Mouse (Mus musculus) T-cell, adult 2 months (primary cell): Measurements from ENCODE around the gene Diras1.

ENCODE experiments used
- DNase-seq: peaks from one replicate; pipeline ENCODE4 v3.0.0; 2022; ENCODE audit warnings: low spot score

Gene Diras1

GRCm38 (mm10) chr10:81028219-81028618 is 2.8 kb upstream of the Diras1 start:
- DNase-seq = no peak

GRCm38 (mm10) chr10:81027331-81027730 is 1.9 kb upstream of the Diras1 start:
- no peak for DNase-seq

GRCm38 (mm10) chr10:81026857-81027256 is 1.4 kb upstream of the Diras1 start:
- no peak for DNase-seq

GRCm38 (mm10) chr10:81025047-81025621 is 328 bp downstream of the Diras1 start:
- no peak for DNase-seq

GRCm38 (mm10) chr10:81024346-81024937 is 1.0 kb downstream of the Diras1 start:
- DNase-seq = no peak

GRCm38 (mm10) chr10:81022744-81023143 is 2.7 kb downstream of the Diras1 start:
- DNase-seq = no peak

- no peak for DNase-seq
Observed at GRCm38 (mm10) chr10:81021547-81022110, 3.8 kb downstream of the Diras1 start.

GRCm38 (mm10) chr10:81020207-81020606 is 5.3 kb downstream of the Diras1 start:
- DNase-seq = no peak

GRCm38 (mm10) chr10:81019687-81020086 is 5.8 kb downstream of the Diras1 start:
- no peak for DNase-seq

- no peak for DNase-seq
Observed at GRCm38 (mm10) chr10:81018326-81018725, 7.1 kb downstream of the Diras1 start.

- DNase-seq = peak; percentile 68
Observed at GRCm38 (mm10) chr10:81016645-81017044, 8.8 kb downstream of the Diras1 start.

- no peak for DNase-seq
Observed at GRCm38 (mm10) chr10:81015666-81016065, 9.8 kb downstream of the Diras1 start.

- DNase-seq = peak; percentile 91
Observed at GRCm38 (mm10) chr10:81014393-81015384, 10.8 kb downstream of the Diras1 start, which contains the start of gene Gng7. Gng7 (minus strand) TSS chr10:81014945.

- DNase-seq = no peak
Observed at GRCm38 (mm10) chr10:81010851-81011250, 14.6 kb downstream of the Diras1 start.

GRCm38 (mm10) chr10:81007240-81007639 is 18.2 kb downstream of the Diras1 start:
- DNase-seq = no peak

- no peak for DNase-seq
Observed at GRCm38 (mm10) chr10:81006005-81006677, 19.3 kb downstream of the Diras1 start.

GRCm38 (mm10) chr10:81001161-81001560 is 24.3 kb downstream of the Diras1 start:
- DNase-seq = no peak

- no peak for DNase-seq
Observed at GRCm38 (mm10) chr10:81000197-81001062, 25.0 kb downstream of the Diras1 start.

GRCm38 (mm10) chr10:80999362-81000196 is 25.9 kb downstream of the Diras1 start:
- DNase-seq = peak; percentile 87

GRCm38 (mm10) chr10:80998778-80999177 is 26.7 kb downstream of the Diras1 start:
- peak; percentile 40 for DNase-seq
